Mouse (Mus musculus): Measurements from ENCODE around the gene Gm14443.
"Not testable (repeated sequence)": the region's sequence is repeated elsewhere in the genome, so short reads cannot be mapped to it uniquely, and the experiment has no call there.

- TF ChIP-seq CTCF, POLR2A (IDR thresholded peaks at IDR 0.05; ENCODE audit: extremely low read depth, insufficient read depth, low read length): not testable (repeated sequence)
Measured at GRCm38 (mm10) chr2:175172906-175173595, 2.6 kb downstream of the Gm14443 start.

Data from cortical plate, adult 2 months (tissue).